Mouse (Mus musculus) C2C12 (cell line): ENCODE measurements around the gene Vmn2r37.
"Not testable (repeated sequence)": the region's sequence is repeated elsewhere in the genome, so short reads cannot be mapped to it uniquely, and the experiment has no call there.

Source experiments
- CTCF ChIP-seq: IDR thresholded peaks from one replicate; pipeline ENCODE4 v1.5.1; 2011; ENCODE audit not compliant: control insufficient read depth, insufficient read depth, insufficient read length
- FOSL1 ChIP-seq: IDR thresholded peaks from one replicate; pipeline ENCODE4 v1.8.0; 2011; ENCODE audit warnings: mild to moderate bottlenecking, low read length; ENCODE audit not compliant: poor library complexity, insufficient read depth, severe bottlenecking
- MAX ChIP-seq: IDR thresholded peaks from one replicate; pipeline ENCODE4 v1.6.1; 2011; ENCODE audit warnings: mild to moderate bottlenecking, control low read depth
- MYOG ChIP-seq: IDR thresholded peaks from one replicate; pipeline ENCODE4 v1.6.1; 2011; ENCODE audit not compliant: control insufficient read depth, insufficient read length; ENCODE audit errors: extremely low read depth

DNA sequence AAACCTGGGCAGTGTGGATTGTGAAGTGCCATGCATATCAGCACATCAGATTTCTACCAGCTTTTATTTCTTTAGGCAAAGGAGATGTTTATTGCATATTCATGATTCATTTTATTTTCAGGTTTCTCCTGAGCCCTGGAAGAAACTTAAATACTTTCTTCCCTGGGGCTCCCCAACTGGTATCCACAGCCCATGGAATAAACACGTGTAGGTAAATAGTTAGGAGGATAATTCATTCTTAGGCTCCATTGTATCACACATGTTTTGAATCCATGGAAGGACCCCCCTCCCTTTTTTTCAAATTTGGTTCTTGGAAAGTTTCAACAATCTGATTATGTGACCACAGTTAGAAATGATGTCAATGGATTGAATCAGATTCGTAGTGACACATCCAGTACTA is at the start of gene Vmn2r37:
- not testable (repeated sequence) for TF ChIP-seq CTCF, MAX, MYOG, FOSL1
